Mouse (Mus musculus) heart, adult 2 months (tissue): ENCODE measurements at regions not wholly inside any gene's neighbourhood (a gene's known extent, or its start where the extent isn't known, plus 50 kb on each side); places are given as distances from the start of the nearest gene placed in this dataset.

Experiments used
- CTCF ChIP-seq: fragments of 200-600 bp; IDR thresholded peaks from 2 replicates; pipeline ENCODE4 v1.8.1; 2022; ENCODE audit warnings: antibody characterized with exemption, mild to moderate bottlenecking, moderate library complexity
- POLR2A ChIP-seq: fragments of 200-500 bp; IDR thresholded peaks from 2 replicates; pipeline ENCODE4 v1.6.1; 2011; ENCODE audit warnings: mild to moderate bottlenecking, low read depth, low read length, control low read depth; ENCODE audit not compliant: insufficient read depth

DNA sequence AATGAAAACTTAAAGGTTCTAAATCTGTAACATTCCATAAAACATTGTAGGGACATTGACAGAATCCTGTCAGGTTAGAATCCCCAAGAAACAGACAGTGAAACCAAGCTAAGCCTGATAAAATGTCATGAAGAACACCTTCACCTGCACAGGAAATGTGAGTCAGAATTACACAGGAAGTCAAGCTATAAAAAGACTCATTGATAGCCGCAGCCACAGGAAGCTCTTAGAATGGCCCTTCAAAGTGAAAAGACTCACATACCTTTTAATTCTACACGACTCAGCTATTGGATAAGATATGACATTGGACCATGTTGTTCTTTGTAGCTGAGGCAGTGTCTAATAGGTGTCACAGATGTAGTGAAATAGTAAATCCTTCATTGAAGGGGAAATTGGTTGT, 55.3 kb downstream of the Spin2c start:
- TF ChIP-seq CTCF (no peak), POLR2A (no peak)
